Mouse (Mus musculus): ENCODE data around the gene Stra8. TPM values are rescaled to one million over a fixed set of nuclear protein-coding genes. Genes with fewer than 3 reads are reported as not detected.

The Stra8 gene
- total and polyA plus RNA-seq, 2 experiments from 2014 or later, result not detected

GRCm38 (mm10) chr6:34907696-34908260, 12.2 kb upstream of the Stra8 start:
- TF ChIP-seq EP300 (IDR thresholded peaks at IDR 0.05; ENCODE audit: low read depth) (no peak), CTCF (IDR thresholded peaks at IDR 0.05; ENCODE audit: low read depth) (no peak)

DNA sequence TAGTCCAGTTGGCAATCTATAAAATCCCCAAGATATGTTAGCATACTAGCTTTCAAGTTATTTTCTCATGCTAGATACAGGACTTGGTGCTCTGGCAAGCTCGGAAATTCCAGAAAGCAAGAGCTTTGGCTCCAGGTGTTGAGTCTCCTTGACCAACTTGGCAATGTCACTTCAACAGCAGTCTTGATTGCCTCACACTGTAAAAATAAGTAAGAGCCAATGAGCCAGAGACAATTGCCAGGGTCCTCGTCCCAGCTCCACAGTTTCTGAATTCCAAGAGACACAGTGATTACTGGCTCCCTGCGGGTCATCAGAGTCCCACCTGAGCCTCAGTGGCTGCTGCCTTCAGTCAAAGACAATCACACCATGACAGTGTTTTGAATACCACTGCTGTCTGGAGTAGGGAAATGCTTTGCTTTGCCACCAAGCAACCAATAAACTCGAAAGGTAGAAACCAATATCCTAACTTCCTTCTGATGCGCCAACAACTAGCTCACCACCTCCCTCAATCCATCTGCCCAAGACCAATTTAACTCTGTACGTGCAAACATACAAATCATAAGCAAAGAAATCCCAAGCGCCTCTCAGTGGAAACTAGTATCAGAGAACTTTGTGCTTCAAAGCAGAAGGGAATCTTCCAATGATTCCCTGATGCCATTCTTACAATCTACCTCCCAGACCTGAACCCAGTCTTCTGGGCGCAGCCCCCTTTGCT, 10.2 kb upstream of the Stra8 start:
- peak overlapping the region; percentile 77 for H3K4me2 ChIP-seq (ENCODE audit: low read depth, low read length)
- H3K9ac ChIP-seq (replicated peaks; ENCODE audit: low read depth, low read length), result peak overlapping the region; percentile 66; the same call in 1 of the 2 replicates
- DNase-seq (ENCODE audit: low spot score), result no peak
- no peak for ATAC-seq (ENCODE audit: insufficient read depth, low read depth)
- 39% methylated on average over 8 of the region's 8 CpGs for WGBS
- H3K4me3 ChIP-seq (ENCODE audit: low read depth, low read length), result peak overlapping the region; percentile 81
- H3K27ac ChIP-seq (ENCODE audit: low read depth), result peak overlapping the region; percentile 81
- no peaks in the 10 kb centered on the region for H3K9me3 ChIP-seq (replicated peaks; ENCODE audit: control insufficient read depth, low read length)
- H3K4me1 ChIP-seq (ENCODE audit: control insufficient read depth, insufficient read depth), result peaks cover 18% of the 10 kb centered on the region
- no peaks in the 10 kb centered on the region for H3K27me3 ChIP-seq (ENCODE audit: control insufficient read depth, insufficient read depth, low read length)
- TF ChIP-seq CTCF (IDR thresholded peaks at IDR 0.05; ENCODE audit: low read depth) (no peak), EP300 (IDR thresholded peaks at IDR 0.05; ENCODE audit: low read depth) (no peak)
- H3K36me3 ChIP-seq (replicated peaks; ENCODE audit: control insufficient read depth, insufficient read depth, low read length), result peaks cover 29% of the 10 kb centered on the region

More at GRCm38 (mm10) chr6:34907696-34908260, 12.2 kb upstream of the Stra8 start:
- Histone ChIP-seq H3K4me3 (ENCODE audit: low read depth, low read length) (no peak overlapping the region), H3K9ac (replicated peaks; ENCODE audit: low read depth, low read length) (no peak overlapping the region), H3K4me1 (ENCODE audit: control insufficient read depth, insufficient read depth) (peaks cover 28% of the 10 kb centered on the region), H3K27me3 (ENCODE audit: control insufficient read depth, insufficient read depth, low read length) (no peaks in the 10 kb centered on the region), H3K36me3 (replicated peaks; ENCODE audit: control insufficient read depth, insufficient read depth, low read length) (peaks cover 39% of the 10 kb centered on the region), H3K4me2 (ENCODE audit: low read depth, low read length) (no peak overlapping the region), H3K27ac (ENCODE audit: low read depth) (no peak overlapping the region), H3K9me3 (replicated peaks; ENCODE audit: control insufficient read depth, low read length) (no peaks in the 10 kb centered on the region)
- no peak for ATAC-seq (ENCODE audit: insufficient read depth, low read depth)
- no peak for DNase-seq (ENCODE audit: low spot score)
- WGBS, result 72% methylated on average over 18 of the region's 18 CpGs

- Histone ChIP-seq H3K4me2 (ENCODE audit: low read depth, low read length) (peak within 1 kb of the TSS; percentile 77), H3K27ac (ENCODE audit: low read depth) (peak within 1 kb of the TSS; percentile 81), H3K4me1 (ENCODE audit: control insufficient read depth, insufficient read depth) (peaks cover 18% of the 10 kb centered on the region), H3K27me3 (ENCODE audit: control insufficient read depth, insufficient read depth, low read length) (no peaks in the 10 kb centered on the region), H3K36me3 (replicated peaks; ENCODE audit: control insufficient read depth, insufficient read depth, low read length) (peaks cover 22% of the 10 kb centered on the region), H3K9ac (replicated peaks; ENCODE audit: low read depth, low read length) (peak within 1 kb of the TSS; percentile 66), H3K9me3 (replicated peaks; ENCODE audit: control insufficient read depth, low read length) (no peaks in the 10 kb centered on the region), H3K4me3 (ENCODE audit: low read depth, low read length) (peak within 1 kb of the TSS; percentile 81)
- under 1% methylated on average over 61 of the region's 64 CpGs for WGBS
- peak; percentile 93 for DNase-seq (ENCODE audit: low spot score)
- no peak for TF ChIP-seq EP300 (IDR thresholded peaks at IDR 0.05; ENCODE audit: low read depth)
- TF ChIP-seq CTCF (IDR thresholded peaks at IDR 0.05; ENCODE audit: low read depth), result peak; percentile 27; the same call in 1 of the 2 replicates
- peak; percentile 97 for ATAC-seq (ENCODE audit: insufficient read depth, low read depth)
These were observed 9.4 kb upstream of the Stra8 start, which contains the start of gene Wdr91 for GRCm38 (mm10) chr6:34910371-34911219. Gene Wdr91 (minus strand): TSS chr6:34910876.

- no peaks in the 10 kb centered on the region for H3K36me3 ChIP-seq (replicated peaks; ENCODE audit: control insufficient read depth, insufficient read depth, low read length)
- no peaks in the 10 kb centered on the region for H3K9me3 ChIP-seq (replicated peaks; ENCODE audit: control insufficient read depth, low read length)
- TF ChIP-seq EP300 (IDR thresholded peaks at IDR 0.05; ENCODE audit: low read depth), result no peak
- TF ChIP-seq CTCF (IDR thresholded peaks at IDR 0.05; ENCODE audit: low read depth), result no peak
- no peaks in the 10 kb centered on the region for H3K27me3 ChIP-seq (ENCODE audit: control insufficient read depth, insufficient read depth, low read length)
- no peak overlapping the region for H3K9ac ChIP-seq (replicated peaks; ENCODE audit: low read depth, low read length)
- peaks cover 13% of the 10 kb centered on the region for H3K4me1 ChIP-seq (ENCODE audit: control insufficient read depth, insufficient read depth)
- no peak overlapping the region for H3K4me3 ChIP-seq (ENCODE audit: low read depth, low read length)
- ATAC-seq (ENCODE audit: insufficient read depth, low read depth) (no peak), DNase-seq (ENCODE audit: low spot score) (no peak)
- no peak overlapping the region for H3K4me2 ChIP-seq (ENCODE audit: low read depth, low read length)
- no peak overlapping the region for H3K27ac ChIP-seq (ENCODE audit: low read depth)
- 76% methylated on average over 13 of the region's 13 CpGs for WGBS
These were observed 6.5 kb upstream of the Stra8 start for GRCm38 (mm10) chr6:34913341-34914040.

DNA sequence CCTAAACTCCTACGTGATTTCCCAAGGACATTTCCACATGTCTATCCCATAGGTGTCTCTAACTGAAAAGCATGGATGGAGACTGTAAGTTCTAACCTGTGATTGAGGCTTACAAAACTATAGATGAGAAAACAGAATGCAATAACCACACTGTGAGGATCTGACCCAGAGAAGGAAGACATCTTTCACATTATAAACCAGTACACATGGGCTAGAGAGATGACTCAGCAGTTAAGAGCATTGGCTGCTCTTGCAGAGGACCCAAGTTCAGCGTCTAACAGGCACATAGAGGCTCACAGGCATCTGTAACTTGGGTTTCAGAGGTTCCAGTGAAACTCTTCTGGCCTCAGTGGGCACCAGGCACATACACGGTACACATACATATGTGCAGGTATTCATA, 5.5 kb upstream of the Stra8 start:
- H3K9me3 ChIP-seq (replicated peaks; ENCODE audit: control insufficient read depth, low read length), result no peaks in the 10 kb centered on the region
- H3K27ac ChIP-seq (ENCODE audit: low read depth), result no peak overlapping the region
- 81% methylated on average over 3 of the region's 3 CpGs for WGBS
- no peaks in the 10 kb centered on the region for H3K36me3 ChIP-seq (replicated peaks; ENCODE audit: control insufficient read depth, insufficient read depth, low read length)
- TF ChIP-seq CTCF (IDR thresholded peaks at IDR 0.05; ENCODE audit: low read depth), result no peak
- no peak for TF ChIP-seq EP300 (IDR thresholded peaks at IDR 0.05; ENCODE audit: low read depth)
- no peaks in the 10 kb centered on the region for H3K27me3 ChIP-seq (ENCODE audit: control insufficient read depth, insufficient read depth, low read length)
- ATAC-seq (ENCODE audit: insufficient read depth, low read depth) (no peak), DNase-seq (ENCODE audit: low spot score) (no peak)
- H3K9ac ChIP-seq (replicated peaks; ENCODE audit: low read depth, low read length), result no peak overlapping the region
- no peak overlapping the region for H3K4me2 ChIP-seq (ENCODE audit: low read depth, low read length)
- H3K4me1 ChIP-seq (ENCODE audit: control insufficient read depth, insufficient read depth), result peaks cover 7% of the 10 kb centered on the region
- no peak overlapping the region for H3K4me3 ChIP-seq (ENCODE audit: low read depth, low read length)

All from heart, postnatal 0 days (tissue).